Mouse (Mus musculus): Measurements from ENCODE around the gene Gpr61. TPM values are rescaled to one million over a fixed set of nuclear protein-coding genes. Genes with fewer than 3 reads are reported as not detected.

Gene Gpr61
- total and polyA plus RNA-seq, 3 experiments: 0.04 TPM; not detected in 2

GRCm38 (mm10) chr3:108124131-108124530 is 30.6 kb downstream of the Gpr61 start:
- intact Hi-C loops (cut with DNase I): no loop called here
- Histone ChIP-seq H3K27ac (no peak overlapping the region), H3K27me3 (ENCODE audit: control insufficient read depth, insufficient read depth, low read length) (no peaks in the 10 kb centered on the region), H3K79me2 (replicated peaks; ENCODE audit: control insufficient read depth, insufficient read depth, low read length) (0 out of 2 replicates have a peak, but pooled peaks cover 1% of the 10 kb centered on the region), H3K4me3 (no peak overlapping the region), H3K36me3 (ENCODE audit: control insufficient read depth, insufficient read depth, low read length) (0 out of 2 replicates have a peak, but pooled peaks cover 2% of the 10 kb centered on the region), H3K4me1 (ENCODE audit: control insufficient read depth, insufficient read depth, low read length) (peaks cover 1% of the 10 kb centered on the region), H3K9ac (ENCODE audit: low read depth, low read length) (no peak overlapping the region)
- no peak for TF ChIP-seq EP300 (IDR thresholded peaks at IDR 0.05; ENCODE audit: insufficient read depth, low read depth, low read length)
- no peak for TF ChIP-seq CTCF (IDR thresholded peaks at IDR 0.05)
- TF ChIP-seq POLR2A (IDR thresholded peaks at IDR 0.05; ENCODE audit: insufficient read depth, low read depth, low read length): no peak
- DNase-seq: no peak
- WGBS: 71% methylated on average over 1 of the region's 1 CpGs

GRCm38 (mm10) chr3:108123242-108123641 is 31.4 kb downstream of the Gpr61 start:
- no peak overlapping the region for H3K27ac ChIP-seq
- TF ChIP-seq CTCF (IDR thresholded peaks at IDR 0.05): no peak
- no peak for TF ChIP-seq EP300 (IDR thresholded peaks at IDR 0.05; ENCODE audit: insufficient read depth, low read depth, low read length)
- TF ChIP-seq POLR2A (IDR thresholded peaks at IDR 0.05; ENCODE audit: insufficient read depth, low read depth, low read length): no peak
- no peak overlapping the region for H3K4me3 ChIP-seq
- no peaks in the 10 kb centered on the region for H3K27me3 ChIP-seq (ENCODE audit: control insufficient read depth, insufficient read depth, low read length)
- intact Hi-C loops (cut with DNase I): no loop called here
- H3K36me3 ChIP-seq (ENCODE audit: control insufficient read depth, insufficient read depth, low read length): 0 out of 2 replicates have a peak, but pooled peaks cover 2% of the 10 kb centered on the region
- DNase-seq: no peak
- WGBS: 74% methylated on average over 5 of the region's 5 CpGs
- H3K79me2 ChIP-seq (replicated peaks; ENCODE audit: control insufficient read depth, insufficient read depth, low read length): no peaks in the 10 kb centered on the region
- H3K4me1 ChIP-seq (ENCODE audit: control insufficient read depth, insufficient read depth, low read length): peaks cover 1% of the 10 kb centered on the region
- no peak overlapping the region for H3K9ac ChIP-seq (ENCODE audit: low read depth, low read length)

GRCm38 (mm10) chr3:108121101-108121500 is 33.6 kb downstream of the Gpr61 start:
- no peak for DNase-seq
- 0 out of 2 replicates have a peak, but pooled peaks cover 2% of the 10 kb centered on the region for H3K36me3 ChIP-seq (ENCODE audit: control insufficient read depth, insufficient read depth, low read length)
- no peak for TF ChIP-seq EP300 (IDR thresholded peaks at IDR 0.05; ENCODE audit: insufficient read depth, low read depth, low read length)
- TF ChIP-seq POLR2A (IDR thresholded peaks at IDR 0.05; ENCODE audit: insufficient read depth, low read depth, low read length): no peak
- TF ChIP-seq CTCF (IDR thresholded peaks at IDR 0.05): no peak
- H3K79me2 ChIP-seq (replicated peaks; ENCODE audit: control insufficient read depth, insufficient read depth, low read length): no peaks in the 10 kb centered on the region
- intact Hi-C loops (cut with DNase I): no loop called here
- H3K27me3 ChIP-seq (ENCODE audit: control insufficient read depth, insufficient read depth, low read length): no peaks in the 10 kb centered on the region
- no peaks in the 10 kb centered on the region; the same call in 1 of the 2 replicates for H3K4me1 ChIP-seq (ENCODE audit: control insufficient read depth, insufficient read depth, low read length)
- H3K4me3 ChIP-seq: no peak overlapping the region
- no peak overlapping the region for H3K9ac ChIP-seq (ENCODE audit: low read depth, low read length)
- WGBS: 81% methylated on average over 3 of the region's 3 CpGs
- no peak overlapping the region for H3K27ac ChIP-seq

GRCm38 (mm10) chr3:108117465-108117864 is 37.2 kb downstream of the Gpr61 start:
- 86% methylated on average over 6 of the region's 6 CpGs for WGBS

GRCm38 (mm10) chr3:108113591-108114289 is 40.9 kb downstream of the Gpr61 start:
- intact Hi-C loops (cut with DNase I): no loop called here
- H3K4me1 ChIP-seq (ENCODE audit: control insufficient read depth, insufficient read depth, low read length): peaks cover 2% of the 10 kb centered on the region
- no peak overlapping the region for H3K4me3 ChIP-seq
- no peaks in the 10 kb centered on the region for H3K27me3 ChIP-seq (ENCODE audit: control insufficient read depth, insufficient read depth, low read length)
- H3K36me3 ChIP-seq (ENCODE audit: control insufficient read depth, insufficient read depth, low read length): peaks cover 5% of the 10 kb centered on the region
- DNase-seq: no peak
- H3K79me2 ChIP-seq (replicated peaks; ENCODE audit: control insufficient read depth, insufficient read depth, low read length): no peaks in the 10 kb centered on the region
- H3K27ac ChIP-seq: no peak overlapping the region
- WGBS: 47% methylated on average over 7 of the region's 7 CpGs
- no peak for TF ChIP-seq CTCF (IDR thresholded peaks at IDR 0.05)
- TF ChIP-seq EP300 (IDR thresholded peaks at IDR 0.05; ENCODE audit: insufficient read depth, low read depth, low read length): no peak
- no peak for TF ChIP-seq POLR2A (IDR thresholded peaks at IDR 0.05; ENCODE audit: insufficient read depth, low read depth, low read length)
- H3K9ac ChIP-seq (ENCODE audit: low read depth, low read length): no peak overlapping the region

More at GRCm38 (mm10) chr3:108117465-108117864, 37.2 kb downstream of the Gpr61 start:
- no peak for DNase-seq
- TF ChIP-seq POLR2A (IDR thresholded peaks at IDR 0.05; ENCODE audit: insufficient read depth, low read depth, low read length): no peak
- TF ChIP-seq CTCF (IDR thresholded peaks at IDR 0.05): no peak
- no peak for TF ChIP-seq EP300 (IDR thresholded peaks at IDR 0.05; ENCODE audit: insufficient read depth, low read depth, low read length)
- Histone ChIP-seq H3K79me2 (replicated peaks; ENCODE audit: control insufficient read depth, insufficient read depth, low read length) (no peaks in the 10 kb centered on the region), H3K4me3 (no peak overlapping the region), H3K4me1 (ENCODE audit: control insufficient read depth, insufficient read depth, low read length) (peaks cover 2% of the 10 kb centered on the region), H3K27me3 (ENCODE audit: control insufficient read depth, insufficient read depth, low read length) (no peaks in the 10 kb centered on the region), H3K36me3 (ENCODE audit: control insufficient read depth, insufficient read depth, low read length) (peaks cover 5% of the 10 kb centered on the region), H3K9ac (ENCODE audit: low read depth, low read length) (no peak overlapping the region), H3K27ac (no peak overlapping the region)
- intact Hi-C loops (cut with DNase I): no loop called here

GRCm38 (mm10) chr3:108112666-108113065 is 42.0 kb downstream of the Gpr61 start:
- TF ChIP-seq CTCF (IDR thresholded peaks at IDR 0.05) (no peak), EP300 (IDR thresholded peaks at IDR 0.05; ENCODE audit: insufficient read depth, low read depth, low read length) (no peak), POLR2A (IDR thresholded peaks at IDR 0.05; ENCODE audit: insufficient read depth, low read depth, low read length) (no peak)
- peaks cover 2% of the 10 kb centered on the region for H3K4me1 ChIP-seq (ENCODE audit: control insufficient read depth, insufficient read depth, low read length)
- H3K36me3 ChIP-seq (ENCODE audit: control insufficient read depth, insufficient read depth, low read length): peaks cover 5% of the 10 kb centered on the region
- DNase-seq: no peak
- WGBS: 67% methylated on average over 4 of the region's 4 CpGs
- intact Hi-C loops (cut with DNase I): no loop called here
- no peak overlapping the region for H3K27ac ChIP-seq
- H3K27me3 ChIP-seq (ENCODE audit: control insufficient read depth, insufficient read depth, low read length): no peaks in the 10 kb centered on the region
- H3K4me3 ChIP-seq: no peak overlapping the region
- no peak overlapping the region for H3K9ac ChIP-seq (ENCODE audit: low read depth, low read length)
- no peaks in the 10 kb centered on the region for H3K79me2 ChIP-seq (replicated peaks; ENCODE audit: control insufficient read depth, insufficient read depth, low read length)
